Mouse (Mus musculus): ENCODE data around the gene Cwc22. TPM values are rescaled to one million over a fixed set of nuclear protein-coding genes. Genes with fewer than 3 reads are reported as not detected.

The Cwc22 gene
- polyA plus RNA-seq, 1 experiment = 19.7 TPM

DNA sequence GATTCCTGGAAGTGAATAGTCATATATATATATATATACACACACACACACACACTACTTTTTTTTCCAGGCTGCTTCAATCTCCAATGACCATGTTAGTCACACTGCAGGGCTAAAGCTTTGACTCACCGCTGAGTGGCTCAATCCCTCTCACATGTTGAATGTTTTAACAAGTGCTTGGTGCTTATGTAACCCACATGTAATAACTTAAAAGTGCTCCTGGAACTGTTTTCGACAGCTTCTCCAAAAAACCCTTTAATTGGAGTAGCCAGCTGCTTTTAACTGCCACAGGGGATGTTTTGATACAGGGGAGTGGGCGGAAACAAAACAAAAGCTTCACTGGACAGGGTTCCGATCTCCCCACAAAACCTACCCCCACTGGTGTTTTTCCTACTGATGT lies 29.4 kb upstream of the Cwc22 start:
- H3K4me3 ChIP-seq (ENCODE audit: insufficient read depth, low read depth, low read length) = no peak overlapping the region
- H3K27ac ChIP-seq (replicated peaks; ENCODE audit: low read depth, low read length) = no peak overlapping the region
- H3K4me1 ChIP-seq (ENCODE audit: control insufficient read depth, insufficient read depth, insufficient read length, low read length) = no peaks in the 10 kb centered on the region

DNA sequence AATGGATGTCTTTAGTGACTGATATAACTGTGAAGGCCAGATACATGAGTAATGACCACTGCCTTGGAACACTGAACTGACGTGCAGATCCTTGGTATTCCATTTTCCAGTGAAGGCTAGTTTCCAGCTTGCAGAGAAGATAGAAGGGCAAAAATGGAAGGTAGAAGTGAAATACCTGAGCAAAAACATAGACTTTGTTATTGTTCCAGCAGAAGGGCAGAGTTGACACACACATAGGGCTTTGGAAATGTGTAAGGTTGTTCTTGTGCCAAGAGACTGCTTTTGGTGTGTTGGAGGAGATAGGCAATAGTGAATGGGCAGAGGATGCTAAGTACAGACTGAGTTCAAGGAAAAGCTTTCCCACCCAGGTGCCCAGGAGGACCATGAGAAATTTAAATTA lies 28.8 kb upstream of the Cwc22 start:
- Histone ChIP-seq H3K27ac (replicated peaks; ENCODE audit: low read depth, low read length) (no peak overlapping the region), H3K4me1 (ENCODE audit: control insufficient read depth, insufficient read depth, insufficient read length, low read length) (no peaks in the 10 kb centered on the region), H3K4me3 (ENCODE audit: insufficient read depth, low read depth, low read length) (no peak overlapping the region)

DNA sequence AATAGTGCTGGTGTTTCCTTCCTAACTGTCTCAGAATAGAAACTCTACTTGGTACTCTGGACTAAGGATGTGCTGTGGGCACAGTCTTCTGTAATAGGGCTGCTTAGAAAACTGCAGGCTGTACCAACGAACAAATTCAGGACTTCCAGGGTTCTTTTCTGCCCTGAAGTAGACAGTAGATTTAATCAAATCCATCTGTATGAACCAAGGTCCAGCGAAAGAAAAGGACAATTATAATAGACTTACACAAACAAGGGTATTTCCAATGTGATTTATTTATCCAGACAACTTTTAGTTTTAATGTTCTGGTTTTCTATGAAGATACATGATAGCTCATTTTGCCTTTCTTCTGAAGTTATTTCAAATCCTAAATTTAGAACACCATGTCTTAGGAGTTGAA lies 28.2 kb upstream of the Cwc22 start:
- H3K4me3 ChIP-seq (ENCODE audit: insufficient read depth, low read depth, low read length) = no peak overlapping the region
- no peak overlapping the region for H3K27ac ChIP-seq (replicated peaks; ENCODE audit: low read depth, low read length)
- H3K4me1 ChIP-seq (ENCODE audit: control insufficient read depth, insufficient read depth, insufficient read length, low read length) = no peaks in the 10 kb centered on the region

DNA sequence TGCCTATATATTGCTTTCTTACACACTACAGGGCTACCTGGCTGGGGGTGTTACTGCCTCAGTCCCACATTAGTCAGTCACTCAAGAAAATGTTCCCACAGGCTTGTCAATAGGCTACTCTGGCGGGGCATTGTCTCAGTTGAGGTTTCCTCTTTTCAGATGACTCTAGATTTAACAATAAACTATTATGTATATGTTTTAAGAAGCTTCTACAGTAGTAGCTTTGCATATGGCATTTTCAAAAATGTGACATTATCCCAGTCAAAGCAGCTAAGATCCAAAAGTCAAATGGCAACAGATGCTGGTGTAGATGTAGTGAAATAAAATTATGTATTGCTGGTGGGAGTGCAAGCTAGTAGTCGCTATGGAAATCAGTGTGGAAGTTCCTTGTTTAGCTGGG lies 27.1 kb upstream of the Cwc22 start:
- Histone ChIP-seq H3K27ac (replicated peaks; ENCODE audit: low read depth, low read length) (no peak overlapping the region), H3K4me3 (ENCODE audit: insufficient read depth, low read depth, low read length) (no peak overlapping the region), H3K4me1 (ENCODE audit: control insufficient read depth, insufficient read depth, insufficient read length, low read length) (no peaks in the 10 kb centered on the region)

DNA sequence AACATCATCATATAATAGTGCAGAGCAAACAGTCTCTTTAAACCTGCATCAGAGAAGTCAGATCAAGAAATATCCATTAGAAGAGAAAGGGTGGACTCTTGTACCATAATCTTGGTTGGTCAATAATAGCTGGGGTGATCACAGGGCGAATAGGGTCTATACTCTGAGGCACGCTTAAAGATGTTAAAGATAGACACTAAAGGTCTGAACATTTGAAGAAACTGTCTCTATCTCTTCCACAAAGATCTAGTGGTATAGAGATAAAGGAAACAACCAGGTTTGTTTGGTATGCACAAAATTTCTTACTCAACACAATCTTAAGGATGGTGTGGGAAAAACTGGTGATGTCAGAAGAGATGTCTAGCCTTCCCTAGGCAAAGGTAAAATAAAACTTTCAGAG lies 26.4 kb upstream of the Cwc22 start:
- no peak overlapping the region for H3K27ac ChIP-seq (replicated peaks; ENCODE audit: low read depth, low read length)
- no peak overlapping the region for H3K4me3 ChIP-seq (ENCODE audit: insufficient read depth, low read depth, low read length)
- no peaks in the 10 kb centered on the region for H3K4me1 ChIP-seq (ENCODE audit: control insufficient read depth, insufficient read depth, insufficient read length, low read length)

DNA sequence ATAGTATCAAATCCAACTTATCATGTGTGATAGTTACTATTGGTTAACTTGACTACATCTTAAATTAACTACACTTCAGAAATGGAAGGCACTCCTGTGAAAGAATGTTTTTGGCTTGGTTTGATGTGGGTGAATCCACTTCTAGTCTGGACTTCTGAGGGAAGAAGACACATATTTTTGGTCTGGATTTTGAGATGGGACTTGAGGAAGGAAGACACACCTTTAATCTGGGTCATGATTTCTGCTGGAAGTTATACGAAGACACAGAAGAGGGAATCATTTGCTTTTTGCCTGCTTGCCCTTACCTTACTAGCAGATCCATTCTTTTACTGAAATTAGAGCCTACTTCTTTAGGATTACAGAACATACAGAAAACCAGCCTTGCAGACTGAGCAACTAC lies 25.7 kb upstream of the Cwc22 start:
- Histone ChIP-seq H3K27ac (replicated peaks; ENCODE audit: low read depth, low read length) (no peak overlapping the region), H3K4me1 (ENCODE audit: control insufficient read depth, insufficient read depth, insufficient read length, low read length) (no peaks in the 10 kb centered on the region), H3K4me3 (ENCODE audit: insufficient read depth, low read depth, low read length) (no peak overlapping the region)

DNA sequence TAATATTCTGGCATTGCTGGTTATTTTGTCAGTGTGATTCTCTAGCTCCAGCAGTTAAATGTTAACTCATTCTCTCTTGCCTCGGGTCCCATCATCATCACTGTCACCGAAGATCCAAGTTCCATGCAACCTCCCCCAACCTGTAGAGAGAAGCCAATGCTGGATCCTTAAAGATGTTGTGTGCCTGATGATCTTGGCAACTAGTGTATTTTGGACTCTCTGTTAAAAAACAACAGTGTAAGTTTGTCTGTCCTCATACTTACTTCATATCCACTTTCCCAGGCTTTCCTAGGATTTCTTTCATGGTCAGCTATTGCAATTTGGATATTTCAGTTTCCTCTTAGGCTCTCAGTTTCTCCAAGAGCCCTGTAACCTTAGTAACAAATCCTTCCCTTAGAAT lies 25.2 kb upstream of the Cwc22 start:
- H3K4me1 ChIP-seq (ENCODE audit: control insufficient read depth, insufficient read depth, insufficient read length, low read length) = no peaks in the 10 kb centered on the region
- H3K4me3 ChIP-seq (ENCODE audit: insufficient read depth, low read depth, low read length) = no peak overlapping the region
- no peak overlapping the region for H3K27ac ChIP-seq (replicated peaks; ENCODE audit: low read depth, low read length)

DNA sequence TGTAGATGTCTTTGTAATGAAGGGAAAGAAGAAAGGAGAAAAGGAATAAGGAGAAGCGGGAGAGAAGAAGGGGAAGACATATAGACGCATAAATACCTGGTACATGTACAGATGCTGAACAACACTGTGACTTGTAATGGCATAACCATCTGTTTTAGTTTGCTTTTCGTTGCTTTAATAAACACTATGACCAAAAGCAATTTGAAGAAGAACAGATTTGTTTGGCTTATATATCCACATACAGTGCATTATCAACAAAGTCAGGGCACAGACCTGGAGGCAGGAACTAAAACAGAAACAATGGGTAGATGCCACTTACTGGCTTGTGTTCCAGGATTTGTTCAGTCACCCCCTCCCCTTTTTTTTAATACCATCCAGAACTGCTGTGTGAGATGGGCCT lies 24.4 kb upstream of the Cwc22 start:
- H3K27ac ChIP-seq (replicated peaks; ENCODE audit: low read depth, low read length) = no peak overlapping the region

DNA sequence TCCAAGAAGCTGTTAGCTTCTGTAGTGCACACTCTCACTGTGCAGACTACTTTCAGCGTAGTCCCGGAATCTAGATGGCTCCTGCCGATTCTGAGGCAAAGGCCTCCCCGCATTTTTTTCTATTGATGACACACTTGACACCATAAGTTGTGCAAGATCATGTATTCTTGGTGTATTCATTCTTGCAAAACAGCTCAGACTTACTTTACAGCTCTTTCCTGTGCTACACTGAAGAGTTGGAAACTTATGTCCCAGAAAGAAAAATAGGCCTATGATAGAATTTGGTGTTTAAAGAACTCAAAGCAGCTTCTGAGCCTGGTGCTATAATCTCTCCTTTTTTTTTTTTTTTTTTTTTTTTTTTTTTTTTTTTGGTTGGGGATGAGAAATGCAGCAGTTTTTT lies 23.8 kb upstream of the Cwc22 start:
- H3K4me3 ChIP-seq (ENCODE audit: insufficient read depth, low read depth, low read length) = no peak overlapping the region
- no peak overlapping the region for H3K27ac ChIP-seq (replicated peaks; ENCODE audit: low read depth, low read length)
- H3K4me1 ChIP-seq (ENCODE audit: control insufficient read depth, insufficient read depth, insufficient read length, low read length) = no peaks in the 10 kb centered on the region

More for the DNA sequence above, 24.4 kb upstream of the Cwc22 start:
- Histone ChIP-seq H3K4me1 (ENCODE audit: control insufficient read depth, insufficient read depth, insufficient read length, low read length) (no peaks in the 10 kb centered on the region), H3K4me3 (ENCODE audit: insufficient read depth, low read depth, low read length) (no peak overlapping the region)

DNA sequence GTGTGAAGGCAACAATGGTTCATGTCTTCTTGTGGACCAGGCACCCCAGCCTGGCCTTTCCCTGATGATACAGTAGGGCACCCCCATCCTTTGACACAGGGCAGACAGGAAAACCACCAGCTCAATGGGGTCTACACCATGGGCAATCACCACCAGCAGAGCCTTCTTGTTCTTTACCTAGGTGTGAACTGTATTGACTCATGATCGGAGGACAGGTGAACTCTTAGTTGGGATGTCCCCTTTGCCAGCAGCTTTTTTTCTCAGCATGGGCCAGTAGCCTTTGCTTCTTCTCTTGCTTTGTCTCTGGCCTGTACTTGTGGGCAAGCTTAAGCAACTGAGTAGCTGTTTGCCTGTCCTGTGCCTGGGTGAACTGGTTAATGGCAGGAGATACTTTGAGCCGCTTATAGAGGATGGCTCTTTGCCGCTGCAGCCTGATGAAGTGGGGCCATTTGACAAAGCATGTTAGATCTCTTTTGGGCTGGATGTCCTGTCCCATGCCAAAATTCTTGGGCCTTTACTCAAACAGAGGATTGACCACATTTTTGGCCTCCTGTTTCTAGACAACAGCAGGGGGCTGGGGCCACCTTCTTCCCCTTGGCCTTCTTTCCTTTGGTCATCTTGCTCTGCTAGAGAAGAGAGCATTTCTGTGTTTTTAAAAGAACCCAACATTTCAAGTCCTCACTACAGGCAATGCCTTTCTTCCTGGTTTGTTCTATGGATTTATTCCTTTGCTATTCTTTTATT lies 16.4 kb upstream of the Cwc22 start:
- Histone ChIP-seq H3K4me1 (ENCODE audit: control insufficient read depth, insufficient read depth, insufficient read length, low read length) (no peaks in the 10 kb centered on the region), H3K4me3 (ENCODE audit: insufficient read depth, low read depth, low read length) (no peak overlapping the region), H3K27ac (replicated peaks; ENCODE audit: low read depth, low read length) (no peak overlapping the region)

DNA sequence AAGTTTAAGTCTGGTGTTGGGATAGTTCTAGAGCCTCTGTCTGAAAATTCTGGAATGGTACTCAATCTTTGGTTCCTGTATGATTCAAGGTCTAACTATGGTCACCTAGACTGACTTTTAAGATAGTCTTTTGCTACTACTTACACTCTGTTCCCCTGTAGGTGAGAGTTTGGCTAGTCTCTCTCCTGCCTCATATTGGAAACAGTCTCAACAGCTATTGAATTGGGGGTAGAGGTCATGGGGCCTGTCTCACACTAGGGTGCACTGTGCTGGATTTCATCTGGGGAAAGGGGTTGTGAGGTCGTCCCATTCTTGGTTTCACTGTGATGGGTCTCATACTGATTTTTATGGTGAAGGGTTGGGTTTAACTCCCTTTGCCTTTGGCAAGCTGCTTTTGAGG lies 15.1 kb upstream of the Cwc22 start:
- Histone ChIP-seq H3K4me1 (ENCODE audit: control insufficient read depth, insufficient read depth, insufficient read length, low read length) (no peaks in the 10 kb centered on the region), H3K27ac (replicated peaks; ENCODE audit: low read depth, low read length) (no peak overlapping the region), H3K4me3 (ENCODE audit: insufficient read depth, low read depth, low read length) (no peak overlapping the region)

DNA sequence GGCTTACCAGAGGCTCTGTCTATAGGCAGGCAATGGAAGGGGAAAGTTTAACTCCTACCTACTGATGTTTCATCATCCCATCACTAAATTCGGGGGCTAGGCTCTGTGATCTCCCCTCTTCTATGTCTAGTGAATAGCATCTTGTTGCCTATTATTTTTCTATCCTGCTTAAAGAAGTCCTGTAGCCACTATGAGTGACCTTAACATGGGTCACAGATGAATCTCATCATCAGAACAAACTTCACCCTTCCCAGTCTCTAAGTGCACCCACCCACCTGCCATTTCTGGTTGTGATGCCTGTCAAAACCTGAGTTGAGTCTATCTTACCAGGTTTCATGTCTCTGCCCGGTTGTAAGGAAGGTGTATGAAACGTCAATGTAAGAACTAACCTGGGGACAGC lies 14.5 kb upstream of the Cwc22 start:
- no peak overlapping the region for H3K4me3 ChIP-seq (ENCODE audit: insufficient read depth, low read depth, low read length)
- no peaks in the 10 kb centered on the region for H3K4me1 ChIP-seq (ENCODE audit: control insufficient read depth, insufficient read depth, insufficient read length, low read length)
- no peak overlapping the region for H3K27ac ChIP-seq (replicated peaks; ENCODE audit: low read depth, low read length)

DNA sequence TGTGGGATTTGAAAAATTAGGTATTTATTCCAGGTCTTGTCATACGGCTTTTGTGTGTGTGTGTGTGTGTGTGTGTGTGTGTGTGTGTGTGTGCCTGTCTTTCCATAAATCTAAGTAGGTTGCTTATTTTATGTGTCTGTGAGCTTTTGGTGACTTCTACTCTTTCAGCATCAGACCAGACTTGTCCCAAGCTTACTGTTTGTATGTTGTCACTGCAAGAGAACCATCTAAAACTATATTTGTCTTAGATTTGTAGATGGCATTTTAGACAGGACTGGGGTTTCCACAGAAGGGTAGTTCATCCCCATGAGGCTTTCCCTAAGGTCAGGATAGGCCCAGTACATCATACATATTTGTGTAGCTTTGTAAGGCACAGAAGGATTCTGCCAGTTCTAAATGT lies 13.2 kb upstream of the Cwc22 start:
- H3K4me3 ChIP-seq (ENCODE audit: insufficient read depth, low read depth, low read length) = no peak overlapping the region
- H3K27ac ChIP-seq (replicated peaks; ENCODE audit: low read depth, low read length) = no peak overlapping the region
- no peaks in the 10 kb centered on the region for H3K4me1 ChIP-seq (ENCODE audit: control insufficient read depth, insufficient read depth, insufficient read length, low read length)

DNA sequence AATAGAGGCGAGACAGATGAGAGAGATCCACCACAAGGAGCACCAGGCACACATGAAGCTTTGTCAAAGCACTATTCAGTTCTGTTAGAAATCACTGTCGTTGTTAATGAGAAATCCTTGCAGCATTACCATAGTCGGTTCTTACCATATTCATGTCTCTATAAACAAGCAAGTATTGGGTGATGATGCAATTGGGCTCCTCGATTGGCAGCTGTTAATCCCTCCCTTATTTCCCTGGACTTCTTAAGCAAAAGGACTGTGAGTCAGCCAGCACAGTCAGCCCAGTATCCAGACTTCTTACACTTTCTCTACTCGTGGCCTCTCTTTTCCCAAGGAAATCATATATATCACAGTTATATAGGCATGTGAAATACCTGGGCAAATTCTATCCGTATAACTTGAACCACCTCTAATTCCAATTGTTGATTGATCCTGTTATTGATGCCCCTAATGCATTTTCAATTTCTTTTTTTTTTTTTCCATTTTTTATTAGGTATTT lies 5.3 kb upstream of the Cwc22 start:
- no peak overlapping the region for H3K4me3 ChIP-seq (ENCODE audit: insufficient read depth, low read depth, low read length)
- no peak overlapping the region for H3K27ac ChIP-seq (replicated peaks; ENCODE audit: low read depth, low read length)
- no peaks in the 10 kb centered on the region for H3K4me1 ChIP-seq (ENCODE audit: control insufficient read depth, insufficient read depth, insufficient read length, low read length)

DNA sequence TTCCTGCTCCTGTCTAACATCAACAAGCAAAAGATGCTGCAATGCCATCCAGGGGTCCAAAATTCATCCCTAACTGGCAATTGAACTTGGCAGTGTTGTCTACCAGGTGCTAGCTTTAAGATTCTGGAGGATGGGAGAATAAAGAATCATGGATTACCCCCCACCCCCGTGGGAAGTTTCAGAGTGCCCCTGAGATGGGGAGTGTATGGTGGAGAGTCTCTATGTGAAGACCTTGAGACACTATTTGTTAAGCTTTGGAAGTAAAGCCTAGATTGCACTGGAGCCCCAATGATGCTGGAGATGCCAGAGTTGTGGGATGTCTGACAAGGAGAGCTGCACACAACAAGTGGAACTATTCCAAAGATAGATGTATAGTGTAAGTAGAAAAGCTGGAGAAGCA lies 3.9 kb upstream of the Cwc22 start:
- H3K4me3 ChIP-seq (ENCODE audit: insufficient read depth, low read depth, low read length) = no peak overlapping the region
- peaks cover 2% of the 10 kb centered on the region; the same call in 1 of the 2 replicates for H3K4me1 ChIP-seq (ENCODE audit: control insufficient read depth, insufficient read depth, insufficient read length, low read length)
- no peak overlapping the region for H3K27ac ChIP-seq (replicated peaks; ENCODE audit: low read depth, low read length)

DNA sequence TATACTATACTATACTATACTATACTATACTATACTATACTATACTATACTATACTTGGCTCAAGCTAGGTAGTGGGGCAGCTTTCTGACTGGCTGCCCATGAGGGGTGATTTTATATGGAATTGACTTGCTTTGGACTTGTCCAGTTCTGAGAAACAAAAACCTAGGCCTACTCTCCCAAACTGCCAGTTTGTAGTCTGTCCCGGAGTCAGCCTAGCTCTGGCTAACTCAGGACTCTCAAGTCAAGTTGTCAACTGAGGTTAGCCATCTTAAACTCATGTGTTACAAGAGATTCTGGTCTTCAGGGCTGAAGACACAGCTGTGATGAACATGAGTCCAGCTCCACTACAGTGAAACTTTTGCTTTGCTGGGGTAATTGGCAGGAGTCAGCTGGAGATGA lies 3.3 kb upstream of the Cwc22 start:
- Histone ChIP-seq H3K27ac (replicated peaks; ENCODE audit: low read depth, low read length) (no peak overlapping the region), H3K4me3 (ENCODE audit: insufficient read depth, low read depth, low read length) (no peak overlapping the region), H3K4me1 (ENCODE audit: control insufficient read depth, insufficient read depth, insufficient read length, low read length) (peaks cover 4% of the 10 kb centered on the region; the same call in 1 of the 2 replicates)
